Mouse (Mus musculus): ENCODE measurements around the gene Stab1. TPM values are rescaled to one million over a fixed set of nuclear protein-coding genes. Genes with fewer than 3 reads are reported as not detected.

The Stab1 gene
- 34.2 and 62.3 TPM in 2 replicates for polyA plus RNA-seq (2012; rRNA removed; ENCODE audit: low replicate concordance)

DNA sequence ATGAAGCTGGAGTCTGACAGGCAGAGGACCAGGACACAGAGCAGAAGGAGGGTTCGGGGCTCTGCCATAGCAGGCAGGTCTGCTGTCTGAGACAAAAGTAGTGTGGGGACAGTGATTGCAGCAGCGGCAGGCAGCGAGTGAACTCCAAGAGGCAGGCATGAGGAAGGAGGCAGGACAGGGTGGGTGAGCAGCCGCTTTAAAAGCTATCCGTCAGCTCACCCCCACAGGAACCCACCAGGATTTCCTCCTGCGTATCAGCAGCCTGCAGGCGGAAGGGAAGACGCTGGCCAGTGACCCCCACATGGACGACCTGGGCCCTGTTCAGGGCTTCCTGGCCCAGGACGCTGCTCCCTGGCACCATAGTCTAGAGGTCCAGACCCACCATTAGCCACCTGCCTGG is at the start of gene Stab1:
Gene Stab1 (minus strand): TSS at position 217 of the 400 bp plus-strand sequence.

DNA sequence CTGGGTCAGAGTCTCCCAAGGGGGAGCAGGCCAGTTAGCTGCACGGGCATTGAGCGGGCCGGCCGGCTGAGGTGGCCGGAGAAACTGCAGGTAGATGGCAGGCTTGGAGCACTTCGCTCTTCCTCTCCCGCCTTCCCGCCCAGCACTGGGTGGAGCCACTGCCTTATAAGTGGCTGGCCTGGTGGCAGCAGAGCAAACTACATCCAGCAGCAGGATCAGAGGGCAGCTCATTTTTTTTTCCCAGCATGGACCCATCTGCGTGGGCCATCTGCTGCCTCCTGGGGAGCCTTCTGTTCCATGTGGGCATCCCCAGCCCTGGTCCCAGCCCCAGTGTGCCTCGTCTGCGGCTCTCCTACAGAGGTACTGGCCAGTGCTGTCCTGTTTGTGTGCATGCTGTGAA is 49.2 kb upstream of the Stab1 start, which contains the start of gene Sema3g:
Gene Sema3g (plus strand): TSS at position 195 of the 400 bp plus-strand sequence.

GRCm38 (mm10) chr14:31216846-31217245 is 48.4 kb upstream of the Stab1 start, which contains the start of gene Nisch:
TSS of gene Nisch (minus strand) at chr14:31216946.

GRCm38 (mm10) chr14:31208084-31208483 is 39.6 kb upstream of the Stab1 start, which contains the start of gene Tnnc1:
TSS of gene Tnnc1 (plus strand) at chr14:31208312.

GRCm38 (mm10) chr14:31130236-31131220 is 37.9 kb downstream of the Stab1 start, which contains the start of gene Nt5dc2:
TSS of gene Nt5dc2 (plus strand) at chr14:31131053.

DNA sequence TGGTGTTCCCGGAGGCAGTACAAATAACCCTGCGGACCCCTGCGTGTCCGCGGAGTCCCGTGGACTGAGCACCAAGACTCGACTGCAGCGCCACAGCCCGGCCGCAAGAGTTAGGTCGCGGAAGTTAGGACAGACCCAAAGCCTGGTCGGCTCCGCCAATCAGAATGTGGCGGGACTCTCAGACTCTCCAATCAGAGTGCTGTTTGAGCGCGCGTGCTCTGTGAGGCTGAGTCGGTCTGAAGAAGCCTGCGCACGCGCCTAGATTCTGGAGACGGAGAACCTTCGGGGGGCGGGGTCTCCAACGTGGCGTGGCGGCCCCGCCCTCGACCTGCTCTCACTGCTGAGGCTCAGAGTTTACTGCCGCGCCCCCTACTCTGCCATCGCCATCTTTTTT is 39.6 kb downstream of the Stab1 start, which contains the start of gene Smim4:
Gene Smim4 (minus strand): TSS at position 131 of the 394 bp plus-strand sequence.

Other genes with a start within 250 kb of the Stab1 start
- 0.18 and 0.63 TPM in 2 replicates for gene Itih3, start 244.9 kb downstream of the Stab1 start, polyA plus RNA-seq (2012; rRNA removed; ENCODE audit: low replicate concordance)
- gene Itih1, start 225.4 kb downstream of the Stab1 start, polyA plus RNA-seq (2012; rRNA removed; ENCODE audit: low replicate concordance), result 0.06 TPM in 1 of 2 replicates, not detected in the other
- 0.97 and 1.9 TPM in 2 replicates for gene Nek4, start 217.3 kb downstream of the Stab1 start, polyA plus RNA-seq (2012; rRNA removed; ENCODE audit: low replicate concordance)
- 3.1 and 3.6 TPM in 2 replicates for gene Glt8d1, start 167.2 kb downstream of the Stab1 start, polyA plus RNA-seq (2012; rRNA removed; ENCODE audit: low replicate concordance)
- 44.8 and 72.3 TPM in 2 replicates for gene Spcs1, start 167.0 kb downstream of the Stab1 start, polyA plus RNA-seq (2012; rRNA removed; ENCODE audit: low replicate concordance)
- gene Pbrm1, start 149.5 kb downstream of the Stab1 start, polyA plus RNA-seq (2012; rRNA removed; ENCODE audit: low replicate concordance), result 3.9 and 4.9 TPM in 2 replicates
- 4.8 and 6.8 TPM in 2 replicates for gene Gnl3, start 149.5 kb downstream of the Stab1 start, polyA plus RNA-seq (2012; rRNA removed; ENCODE audit: low replicate concordance)
- gene Smim4, start 39.7 kb downstream of the Stab1 start, polyA plus RNA-seq (2012; rRNA removed; ENCODE audit: low replicate concordance), result 44.1 and 80.0 TPM in 2 replicates
- 9.2 and 16.3 TPM in 2 replicates for gene Nt5dc2, start 37.6 kb downstream of the Stab1 start, polyA plus RNA-seq (2012; rRNA removed; ENCODE audit: low replicate concordance)
- gene Tnnc1, start 39.7 kb upstream of the Stab1 start, polyA plus RNA-seq (2012; rRNA removed; ENCODE audit: low replicate concordance), result not detected in 2 replicates
- 127 and 135 TPM in 2 replicates for gene Nisch, start 48.3 kb upstream of the Stab1 start, polyA plus RNA-seq (2012; rRNA removed; ENCODE audit: low replicate concordance)
- 1.5 and 3.3 TPM in 2 replicates for gene Sema3g, start 49.2 kb upstream of the Stab1 start, polyA plus RNA-seq (2012; rRNA removed; ENCODE audit: low replicate concordance)
- 3.1 and 3.5 TPM in 2 replicates for gene Phf7, start 82.7 kb upstream of the Stab1 start, polyA plus RNA-seq (2012; rRNA removed; ENCODE audit: low replicate concordance)
- gene Bap1, start 82.8 kb upstream of the Stab1 start, polyA plus RNA-seq (2012; rRNA removed; ENCODE audit: low replicate concordance), result 25.9 and 28.7 TPM in 2 replicates
- 0.01 and 0.08 TPM in 2 replicates for gene Dnah1, start 155.3 kb upstream of the Stab1 start, polyA plus RNA-seq (2012; rRNA removed; ENCODE audit: low replicate concordance)
- 4.6 and 5.8 TPM in 2 replicates for gene Capn7, start 168.0 kb upstream of the Stab1 start, polyA plus RNA-seq (2012; rRNA removed; ENCODE audit: low replicate concordance)